Mouse (Mus musculus) MN1 (cell line): ENCODE data around the gene Cfap65.

Source experiments
- DNase-seq: peaks from one replicate; pipeline ENCODE4 v3.0.0-alpha.2; 2016; ENCODE audit warnings: low spot score

Cfap65 gene

GRCm38 (mm10) chr1:74935402-74935801 lies at the start of gene Cfap65:
TSS of gene Cfap65 (minus strand) at chr1:74935599.
- DNase-seq: no peak

DNA sequence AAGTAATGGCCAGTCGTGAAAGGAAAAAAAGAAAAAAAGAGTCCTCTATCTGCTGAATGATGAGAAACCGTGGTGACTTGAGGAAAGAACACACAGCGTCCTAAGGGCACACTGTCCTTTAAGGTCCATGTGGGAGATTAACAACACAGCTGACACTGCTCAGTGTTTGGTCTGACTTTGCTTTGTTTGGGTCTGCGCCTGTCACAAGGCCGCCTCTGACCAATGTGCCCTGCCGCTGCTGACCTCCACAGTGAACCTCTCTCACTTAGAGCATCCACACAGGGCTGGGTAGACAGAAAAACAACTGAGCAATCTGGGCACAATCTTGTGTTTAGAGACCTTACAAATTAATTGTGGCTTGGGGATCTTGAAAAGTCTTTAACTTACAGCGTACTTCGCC lies 41.6 kb upstream of the Cfap65 start:
- DNase-seq: no peak

- DNase-seq: no peak
Measured at GRCm38 (mm10) chr1:74975936-74976335, 40.5 kb upstream of the Cfap65 start.

DNA sequence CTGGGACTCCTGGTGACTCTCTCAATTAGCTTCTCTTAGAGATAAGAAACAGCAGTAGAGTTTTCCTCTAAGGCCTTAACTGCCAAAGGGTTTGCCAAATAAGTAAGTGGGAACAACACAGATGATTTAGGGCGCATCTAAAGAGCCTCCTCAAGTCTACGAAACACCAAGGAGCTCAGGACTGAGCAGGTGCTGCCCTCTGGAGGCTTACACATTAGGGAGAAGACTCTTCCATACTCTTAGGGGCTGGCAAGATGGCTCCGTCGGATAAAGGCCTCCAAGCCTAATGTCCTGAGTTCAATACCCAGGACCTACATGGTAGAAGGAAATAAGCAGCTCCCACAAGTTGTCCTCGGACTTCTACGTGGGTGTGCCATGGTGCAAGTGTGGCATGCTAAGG lies 38.2 kb upstream of the Cfap65 start:
- no peak for DNase-seq

DNA sequence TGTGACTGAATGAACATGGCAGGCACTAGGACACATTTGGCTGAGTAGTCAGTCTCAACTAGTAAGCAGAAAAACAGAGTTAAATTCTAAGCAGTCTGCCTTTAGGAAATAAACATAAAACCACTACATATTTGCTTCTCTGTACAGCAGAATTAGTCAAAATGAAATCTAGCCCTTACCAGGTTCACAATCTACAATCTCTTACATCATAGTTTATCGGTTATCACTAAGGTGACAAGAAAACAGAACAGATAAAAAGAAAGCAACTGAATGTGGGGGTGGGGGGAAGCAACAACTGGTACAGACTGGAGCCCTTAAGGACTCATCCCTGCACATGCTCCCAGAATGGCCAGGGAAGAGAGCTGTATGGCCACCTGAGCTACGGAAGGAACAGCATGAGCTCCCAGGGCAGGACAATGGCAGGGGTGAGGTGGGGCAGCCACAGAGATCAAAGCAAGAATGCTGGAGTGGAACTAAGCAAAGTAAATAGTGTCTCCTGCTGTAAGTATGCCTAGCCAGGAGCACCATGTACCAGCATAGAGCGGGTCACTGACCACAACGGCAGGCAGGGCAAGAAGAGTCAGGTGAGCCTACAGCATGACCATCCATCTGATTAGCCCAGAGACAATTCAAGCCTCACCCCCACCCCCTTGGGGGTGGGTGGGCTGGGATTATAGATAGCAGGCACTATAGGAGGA lies 36.1 kb upstream of the Cfap65 start:
- DNase-seq: no peak

- DNase-seq: peak; percentile 16
Measured at GRCm38 (mm10) chr1:74967962-74968580, 32.7 kb upstream of the Cfap65 start.

- DNase-seq: peak; percentile 87
Measured at GRCm38 (mm10) chr1:74964494-74965215, 29.3 kb upstream of the Cfap65 start.

- no peak for DNase-seq
Measured at GRCm38 (mm10) chr1:74962853-74963227, 27.4 kb upstream of the Cfap65 start.

DNA sequence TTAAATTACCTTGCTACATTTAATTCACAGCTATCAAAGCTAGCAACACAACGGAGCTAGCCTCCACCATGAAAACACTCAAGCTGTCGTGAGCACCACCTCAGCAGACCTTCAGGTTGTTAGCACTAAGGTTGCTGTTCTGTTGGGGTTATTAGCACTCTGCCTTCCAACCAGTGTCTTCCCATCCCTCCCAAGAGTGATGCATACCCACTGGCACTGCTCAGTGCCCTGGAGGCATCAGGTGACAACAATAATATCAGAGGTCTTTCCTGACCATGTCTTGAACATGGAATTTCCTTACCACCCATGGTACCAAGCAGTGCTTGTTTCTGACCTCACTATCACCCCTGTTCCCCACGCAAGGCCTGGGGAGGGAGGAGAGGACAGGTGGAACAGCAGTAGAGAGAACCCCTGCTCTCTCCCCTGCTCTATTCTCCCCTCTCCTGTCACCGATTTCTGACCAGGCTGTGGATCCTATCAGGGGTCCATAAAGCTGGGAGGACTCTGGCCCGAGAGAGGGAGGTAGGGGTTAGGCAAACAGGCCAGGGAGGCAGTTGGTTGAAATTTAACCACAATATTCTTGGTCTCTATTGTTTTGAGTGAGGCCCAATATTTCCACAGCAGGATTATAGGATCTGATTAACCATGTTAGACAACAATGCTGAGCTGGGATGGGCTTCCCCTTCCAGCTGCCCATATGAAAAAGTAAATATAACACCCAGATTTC lies 26.9 kb upstream of the Cfap65 start:
- no peak for DNase-seq

DNA sequence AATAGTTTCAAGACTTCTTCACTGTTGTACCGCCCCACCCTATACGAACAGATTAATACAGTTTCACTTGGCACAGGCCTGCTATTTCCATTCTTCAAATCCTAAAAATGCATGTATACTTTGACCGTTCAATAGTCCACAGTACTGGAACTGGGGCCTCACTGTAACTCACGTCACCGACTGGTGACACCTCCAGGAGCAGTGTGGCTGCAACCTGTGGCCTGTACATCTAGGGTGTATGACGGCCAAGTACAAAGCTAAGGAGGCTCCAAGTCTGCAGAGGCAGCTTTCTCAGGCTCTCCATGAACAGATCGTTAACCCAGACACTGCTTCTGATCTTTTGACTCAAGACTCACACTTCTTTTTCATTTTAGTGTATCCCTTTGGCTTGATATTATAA lies 26.3 kb upstream of the Cfap65 start:
- DNase-seq: no peak

DNA sequence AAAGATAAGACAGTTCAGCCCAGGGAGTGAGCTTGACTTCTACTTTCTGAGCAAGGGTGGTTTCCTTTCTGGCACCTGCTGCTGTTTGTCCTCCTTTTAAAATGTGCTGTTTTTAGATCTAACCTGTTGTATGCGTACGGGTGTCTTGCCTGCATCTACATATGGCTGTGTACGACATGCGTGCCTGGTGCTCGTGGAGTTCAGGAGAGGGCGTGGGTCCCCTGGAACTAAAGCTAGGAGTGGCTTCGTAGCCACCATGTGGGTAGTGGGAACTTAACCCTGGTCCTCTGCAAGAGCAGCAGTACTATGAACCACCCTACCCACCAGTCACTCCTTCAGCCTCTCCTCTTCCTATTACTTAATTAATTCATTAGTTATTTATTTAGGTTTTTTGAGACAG lies 24.7 kb upstream of the Cfap65 start:
- no peak for DNase-seq

DNA sequence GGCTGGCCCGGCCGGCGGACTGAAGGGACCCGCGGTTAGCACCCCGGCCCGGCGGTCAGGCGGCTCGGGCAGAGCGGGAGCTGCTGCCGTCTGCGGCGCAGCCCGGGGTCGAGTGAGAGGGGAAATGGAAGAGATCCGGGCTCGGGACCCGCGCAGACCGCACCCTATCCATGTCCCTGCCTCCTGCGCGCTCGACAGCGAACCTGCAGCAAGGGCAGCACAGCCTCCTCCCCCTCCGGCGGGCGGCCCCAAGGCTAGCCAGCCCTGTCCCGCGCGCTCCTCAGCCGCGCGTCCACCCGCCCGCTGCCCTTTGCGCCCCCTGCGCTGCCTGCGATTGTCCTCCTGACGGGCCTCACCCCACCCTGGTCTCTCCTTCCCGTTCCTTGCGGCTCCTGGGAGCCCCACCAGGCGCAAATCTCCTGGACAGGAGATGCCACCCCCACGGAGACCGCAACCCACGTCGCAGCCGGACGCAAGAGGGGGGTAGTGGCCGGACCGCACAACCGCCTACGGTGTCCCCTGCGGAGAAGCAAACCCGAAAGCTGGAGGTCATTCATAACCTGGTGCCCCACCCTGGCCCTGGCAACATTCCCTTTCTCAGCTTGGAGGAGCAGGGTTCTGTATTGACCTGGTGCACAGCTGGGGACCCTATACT lies 16.3 kb upstream of the Cfap65 start, which contains the start of gene Ihh:
Gene Ihh (minus strand): TSS at position 117 of the 655 bp plus-strand sequence.
- DNase-seq: no peak

GRCm38 (mm10) chr1:74950576-74951490 lies 15.4 kb upstream of the Cfap65 start:
- DNase-seq: no peak

GRCm38 (mm10) chr1:74950066-74950465 lies 14.7 kb upstream of the Cfap65 start:
- DNase-seq: no peak

DNA sequence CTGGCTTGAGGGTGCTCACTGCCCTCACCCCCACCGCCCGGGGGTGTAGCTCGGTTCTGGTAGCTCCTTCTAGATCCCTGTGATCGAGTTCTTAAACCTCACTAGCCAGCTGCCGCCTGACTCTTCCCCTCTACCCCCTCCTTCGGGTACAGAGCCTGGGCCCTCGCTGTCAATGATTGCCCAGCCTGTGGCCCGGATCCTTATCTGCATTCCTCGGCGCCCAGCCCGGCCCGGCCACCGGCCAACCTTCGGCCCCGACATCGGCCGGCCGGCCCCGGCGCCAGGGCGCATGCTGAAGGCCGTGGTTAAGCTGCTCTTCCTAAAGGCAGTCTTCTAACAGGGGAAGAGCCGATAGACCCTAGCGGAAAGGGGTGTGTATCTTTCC lies 14.3 kb upstream of the Cfap65 start:
- no peak for DNase-seq

DNA sequence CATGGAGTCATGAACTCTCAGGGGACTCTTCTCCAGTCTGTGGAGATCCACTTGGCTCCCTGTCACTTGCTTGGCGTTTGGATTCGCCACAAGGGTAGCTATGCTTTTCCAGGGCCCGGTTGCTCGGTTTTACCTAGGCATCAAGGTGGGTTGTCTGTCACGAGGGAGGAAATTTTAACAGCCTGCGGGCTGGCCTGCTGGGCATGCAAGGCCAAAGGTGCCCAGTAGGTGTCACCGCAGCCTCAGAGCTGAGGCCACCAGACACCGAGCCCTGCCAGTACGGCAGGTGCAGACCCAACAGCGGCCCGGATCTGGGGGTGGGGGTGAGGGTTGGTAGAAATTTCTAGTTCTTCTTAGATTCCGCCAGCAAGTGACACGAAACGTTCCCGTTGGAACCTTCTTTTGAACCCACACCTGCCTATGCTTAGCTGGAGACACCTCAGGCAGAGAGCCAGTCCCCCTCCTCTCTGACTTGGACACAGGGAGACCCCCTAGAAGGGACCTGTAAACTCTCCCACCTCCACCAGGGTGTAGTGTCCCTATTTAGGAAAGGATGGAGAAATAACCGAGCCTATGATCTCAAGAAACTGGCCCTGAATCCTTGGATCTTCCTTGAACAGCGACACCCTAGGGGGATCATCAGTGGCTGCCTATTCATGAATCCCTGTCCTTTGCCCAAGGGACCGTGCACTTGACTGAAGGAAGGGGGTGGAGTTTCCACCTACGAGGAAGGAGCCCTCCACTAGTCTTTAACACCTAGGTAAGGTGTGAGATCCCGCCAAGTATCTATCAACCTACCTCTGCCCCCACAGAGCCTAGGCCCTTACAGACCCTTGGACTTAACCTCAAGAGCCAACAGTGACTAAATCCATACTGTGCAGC lies 13.6 kb upstream of the Cfap65 start:
- peak; percentile 75 for DNase-seq

GRCm38 (mm10) chr1:74947986-74948670 lies 12.7 kb upstream of the Cfap65 start:
- peak; percentile 75 for DNase-seq

- no peak for DNase-seq
Measured at GRCm38 (mm10) chr1:74941651-74942360, 6.4 kb upstream of the Cfap65 start.

DNA sequence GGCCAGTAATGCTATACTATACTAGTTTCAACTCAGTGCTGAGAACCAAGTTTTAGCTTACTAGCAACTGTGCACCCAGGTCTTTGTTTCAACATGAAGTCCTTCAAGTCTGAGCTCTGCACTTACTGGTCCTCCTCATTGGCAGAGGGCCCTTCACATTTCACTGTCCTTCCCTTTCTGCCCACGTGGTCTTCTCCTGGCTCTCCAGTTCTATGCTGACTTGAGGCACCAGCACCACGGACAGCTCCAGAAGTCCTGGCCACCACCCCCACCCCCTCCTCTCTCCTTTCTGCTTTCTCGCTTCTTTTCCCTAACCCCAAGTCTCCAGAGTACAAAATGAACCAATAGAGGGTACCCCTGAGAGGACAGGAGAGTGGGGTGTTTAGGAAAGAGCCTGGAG lies 4.4 kb upstream of the Cfap65 start:
- DNase-seq: no peak
